Mouse (Mus musculus) ES-Bruce4 (cell line): ENCODE measurements around the gene Ebf4. TPM values are rescaled to one million over a fixed set of nuclear protein-coding genes. Genes with fewer than 3 reads are reported as not detected.

Source experiments
- H3K27ac ChIP-seq: 2 replicates; pipeline ENCODE4 v1.5.1; 2012; ENCODE audit warnings: low read length, inconsistent platforms; ENCODE audit not compliant: insufficient read depth
- H3K27me3 ChIP-seq: 2 replicates; pipeline ENCODE4 v1.6.1; 2012; ENCODE audit warnings: mild to moderate bottlenecking, low read length, inconsistent platforms; ENCODE audit not compliant: control insufficient read depth, poor library complexity, insufficient read depth, severe bottlenecking
- H3K36me3 ChIP-seq: 2 replicates; pipeline ENCODE4 v1.6.1; 2012; ENCODE audit warnings: inconsistent platforms, mild to moderate bottlenecking, low read length, moderate library complexity; ENCODE audit not compliant: control insufficient read depth, poor library complexity, insufficient read depth, severe bottlenecking
- H3K4me1 ChIP-seq: one replicate; pipeline ENCODE4 v1.8.1; 2011; ENCODE audit warnings: low read length; ENCODE audit not compliant: control insufficient read depth, insufficient read depth
- H3K4me3 ChIP-seq: 2 replicates; pipeline ENCODE4 v1.5.1; 2011; ENCODE audit warnings: low read depth, mild to moderate bottlenecking, low read length
- H3K9ac ChIP-seq: 2 replicates; pipeline ENCODE4 v1.6.1; 2012; ENCODE audit warnings: low read depth, mild to moderate bottlenecking, inconsistent platforms; ENCODE audit not compliant: poor library complexity, severe bottlenecking
- H3K9me3 ChIP-seq: replicated peaks from 2 replicates; pipeline ENCODE4 v1.6.1; 2012; ENCODE audit warnings: mild to moderate bottlenecking, low read length, inconsistent platforms; ENCODE audit not compliant: control insufficient read depth, poor library complexity, insufficient read depth, severe bottlenecking
- CTCF ChIP-seq: IDR thresholded peaks from one replicate; pipeline ENCODE4 v1.8.1; 2011; ENCODE audit warnings: low read depth, low read length
- EP300 ChIP-seq: IDR thresholded peaks from 2 replicates; pipeline ENCODE4 v1.6.1; 2011; ENCODE audit warnings: low read depth, low read length; ENCODE audit not compliant: insufficient read depth
- POLR2A ChIP-seq: IDR thresholded peaks from one replicate; pipeline ENCODE4 v1.8.1; 2011; ENCODE audit warnings: low read length; ENCODE audit not compliant: insufficient read depth
- polyA plus RNA-seq: library from polyadenylated mRNA; stranded (reverse); fragments of >200 nt; gene quantifications from 2 replicates; pipeline ENCODE4 v1.2.4, GENCODE M21; 2011; ENCODE audit warnings: low read depth; ENCODE audit not compliant: missing spikeins, insufficient read depth, insufficient read length

Ebf4 gene
- polyA plus RNA-seq, 1 experiment, result 4.8 TPM

DNA sequence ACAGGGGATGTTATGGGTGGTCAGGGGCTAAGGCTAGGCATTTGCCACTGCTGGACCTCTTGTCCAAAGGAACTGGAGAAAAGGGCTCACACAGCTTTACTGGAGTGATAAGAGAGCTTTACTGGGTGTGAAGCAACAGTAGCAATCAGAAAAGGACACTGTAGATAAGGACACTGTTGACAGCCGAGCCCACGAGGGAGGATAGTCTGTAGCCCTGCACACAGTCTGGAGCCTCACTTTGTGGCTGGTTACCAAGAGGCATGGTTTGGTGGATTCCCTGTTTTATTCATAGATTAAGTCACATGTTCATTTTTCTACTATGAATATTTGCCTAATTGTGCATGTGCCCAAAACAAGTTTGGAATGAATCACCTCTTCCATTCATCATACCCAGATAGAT, 32.6 kb upstream of the Ebf4 start:
- Histone ChIP-seq H3K4me1 (no peaks in the 10 kb centered on the region), H3K9ac (no peak overlapping the region), H3K9me3 (no peaks in the 10 kb centered on the region), H3K27me3 (no peaks in the 10 kb centered on the region), H3K36me3 (no peaks in the 10 kb centered on the region), H3K27ac (no peak overlapping the region), H3K4me3 (no peak overlapping the region)
- TF ChIP-seq EP300 (no peak), POLR2A (no peak), CTCF (no peak)

DNA sequence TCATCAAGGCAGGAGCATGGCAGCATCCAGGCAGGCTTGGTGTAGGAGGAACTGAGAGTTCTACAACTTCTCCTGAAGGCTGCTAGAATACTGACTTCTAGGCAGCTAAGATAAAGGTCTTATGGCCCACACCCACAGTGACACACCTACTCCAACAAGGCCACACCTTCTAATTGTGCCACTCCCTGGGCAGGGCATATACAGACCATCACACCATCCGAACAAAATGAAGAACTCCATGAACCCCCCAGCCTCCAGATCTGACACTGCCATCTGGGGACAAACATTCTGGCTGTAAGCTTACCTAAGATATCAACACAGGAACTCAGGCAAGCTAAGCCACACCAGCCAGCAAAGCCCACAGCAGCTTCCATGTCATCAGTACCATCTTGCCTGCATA, 29.4 kb upstream of the Ebf4 start:
- TF ChIP-seq CTCF, result no peak
- no peak for TF ChIP-seq EP300
- TF ChIP-seq POLR2A, result no peak
- H3K27ac ChIP-seq, result no peak overlapping the region
- H3K9me3 ChIP-seq, result no peaks in the 10 kb centered on the region
- H3K4me1 ChIP-seq, result no peaks in the 10 kb centered on the region
- no peak overlapping the region for H3K9ac ChIP-seq
- no peaks in the 10 kb centered on the region for H3K36me3 ChIP-seq
- H3K4me3 ChIP-seq, result no peak overlapping the region
- no peaks in the 10 kb centered on the region for H3K27me3 ChIP-seq

DNA sequence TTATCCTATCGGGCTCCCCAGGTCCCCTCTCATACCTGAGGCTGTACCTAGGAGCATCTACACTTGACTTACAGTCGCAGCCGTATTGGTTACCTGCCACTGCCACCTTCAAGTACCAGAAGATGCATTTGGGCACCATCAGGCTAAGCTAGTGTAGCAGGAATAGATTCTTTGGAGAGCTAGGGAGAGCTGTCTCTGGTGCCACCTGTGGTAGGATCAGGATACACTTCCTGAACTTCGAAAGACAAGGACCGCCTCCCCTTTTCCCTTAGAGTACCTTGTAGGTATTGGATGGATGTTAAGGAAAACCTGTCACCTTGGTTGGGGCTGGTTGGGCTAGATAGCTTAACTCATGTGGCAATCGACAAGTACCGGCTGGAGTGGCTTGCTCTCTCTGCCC, 26.9 kb upstream of the Ebf4 start:
- no peak overlapping the region for H3K9ac ChIP-seq
- no peaks in the 10 kb centered on the region for H3K27me3 ChIP-seq
- no peaks in the 10 kb centered on the region for H3K4me1 ChIP-seq
- no peak for TF ChIP-seq EP300
- no peak for TF ChIP-seq CTCF
- TF ChIP-seq POLR2A, result no peak
- H3K27ac ChIP-seq, result no peak overlapping the region
- no peak overlapping the region for H3K4me3 ChIP-seq
- H3K36me3 ChIP-seq, result no peaks in the 10 kb centered on the region
- H3K9me3 ChIP-seq, result no peaks in the 10 kb centered on the region

GRCm38 (mm10) chr2:130273732-130274131, 21.2 kb upstream of the Ebf4 start:
- TF ChIP-seq EP300, result no peak
- no peak for TF ChIP-seq POLR2A
- H3K4me1 ChIP-seq, result no peaks in the 10 kb centered on the region
- H3K9ac ChIP-seq, result peak overlapping the region; percentile 85
- no peaks in the 10 kb centered on the region for H3K9me3 ChIP-seq
- H3K27me3 ChIP-seq, result no peaks in the 10 kb centered on the region
- peaks cover 40% of the 10 kb centered on the region for H3K36me3 ChIP-seq
- H3K4me3 ChIP-seq, result peak overlapping the region; percentile 92
- peak overlapping the region; percentile 22 for H3K27ac ChIP-seq

DNA sequence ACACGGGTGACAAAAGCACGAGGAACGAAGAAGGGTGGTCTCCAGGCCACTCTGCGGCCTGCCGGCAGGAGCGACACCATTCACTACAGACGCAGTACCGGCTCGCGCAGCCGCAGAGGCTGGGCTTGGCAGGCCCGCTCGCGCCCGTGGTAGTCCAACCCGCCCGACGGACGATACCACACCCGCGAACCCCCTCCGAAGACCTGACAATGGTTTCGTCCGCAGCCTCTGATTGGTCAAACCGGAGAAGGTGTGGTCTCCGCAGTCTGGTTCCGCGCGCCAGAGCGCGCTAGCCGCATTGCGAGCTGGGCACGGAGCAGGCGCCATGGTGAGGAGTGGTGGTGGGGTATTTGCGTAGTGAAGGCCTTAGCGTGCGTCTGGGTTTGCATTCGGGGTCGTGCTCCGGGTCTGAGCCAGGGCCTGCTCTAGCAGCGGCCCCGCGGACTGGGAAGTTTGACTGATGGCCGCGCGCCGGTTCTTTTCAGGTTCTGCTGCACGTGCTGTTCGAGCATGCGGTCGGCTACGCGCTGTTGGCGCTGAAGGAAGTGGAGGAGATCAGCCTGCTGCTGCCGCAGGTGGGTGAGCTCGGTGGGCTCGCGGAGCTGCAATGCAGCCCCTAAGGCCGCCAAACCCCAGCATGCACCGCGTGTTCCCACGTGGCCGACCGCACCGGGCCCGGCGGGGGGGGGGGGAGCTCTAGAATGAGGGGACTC, 20.7 kb upstream of the Ebf4 start, which contains the start of gene Nop56:
Gene Nop56 (plus strand): TSS at position 282 of the 713 bp plus-strand sequence.
- Histone ChIP-seq H3K27ac (peak within 1 kb of the TSS; percentile 55), H3K4me3 (peak within 1 kb of the TSS; percentile 100), H3K27me3 (no peaks in the 10 kb centered on the region), H3K36me3 (peaks cover 42% of the 10 kb centered on the region), H3K4me1 (no peaks in the 10 kb centered on the region), H3K9ac (peak within 1 kb of the TSS; percentile 85), H3K9me3 (no peaks in the 10 kb centered on the region)
- 0 out of 2 replicates have a peak, but pooled peaks have one; percentile 31 for TF ChIP-seq EP300
- peak; percentile 98 for TF ChIP-seq POLR2A
- TF ChIP-seq CTCF, result no peak

GRCm38 (mm10) chr2:130274862-130275261, 20.1 kb upstream of the Ebf4 start:
- Histone ChIP-seq H3K27ac (peak overlapping the region; percentile 55), H3K27me3 (no peaks in the 10 kb centered on the region), H3K9ac (peak overlapping the region; percentile 85), H3K36me3 (peaks cover 45% of the 10 kb centered on the region), H3K9me3 (no peaks in the 10 kb centered on the region), H3K4me1 (no peaks in the 10 kb centered on the region), H3K4me3 (peak overlapping the region; percentile 100)
- no peak for TF ChIP-seq EP300
- no peak for TF ChIP-seq POLR2A
- no peak for TF ChIP-seq CTCF
